Mouse (Mus musculus) left cerebral cortex, postnatal 25 days (tissue): ENCODE results near the gene Mpped2. TPM values are rescaled to one million over a fixed set of nuclear protein-coding genes. Genes with fewer than 3 reads are reported as not detected.

Experiments
- DNase-seq, 2 experiments: peaks; one replicate each; pipeline ENCODE4 v3.0.0; 2022; ENCODE audit warnings: low spot score in 2 of 2, mixed read lengths in 1 of 2
- intact Hi-C: fragments of 180-260 bp; cut with DNase I; formaldehyde crosslinking; loops from one replicate; pipeline ENCODE4 v1.15.1; 2025
- total RNA-seq, 2 experiments: library from RNA; stranded (reverse); gene quantifications; 2 replicates each; pipeline ENCODE4 v1.2.3; 2021

Gene Mpped2
- total RNA-seq, 2 experiments from 2014 or later, result 30.6 to 34.6 TPM

- intact Hi-C loops, result no loop called here
- DNase-seq, result no peak
Measured at GRCm38 (mm10) chr2:106735211-106735610, 42.1 kb downstream of the Mpped2 start.

DNA sequence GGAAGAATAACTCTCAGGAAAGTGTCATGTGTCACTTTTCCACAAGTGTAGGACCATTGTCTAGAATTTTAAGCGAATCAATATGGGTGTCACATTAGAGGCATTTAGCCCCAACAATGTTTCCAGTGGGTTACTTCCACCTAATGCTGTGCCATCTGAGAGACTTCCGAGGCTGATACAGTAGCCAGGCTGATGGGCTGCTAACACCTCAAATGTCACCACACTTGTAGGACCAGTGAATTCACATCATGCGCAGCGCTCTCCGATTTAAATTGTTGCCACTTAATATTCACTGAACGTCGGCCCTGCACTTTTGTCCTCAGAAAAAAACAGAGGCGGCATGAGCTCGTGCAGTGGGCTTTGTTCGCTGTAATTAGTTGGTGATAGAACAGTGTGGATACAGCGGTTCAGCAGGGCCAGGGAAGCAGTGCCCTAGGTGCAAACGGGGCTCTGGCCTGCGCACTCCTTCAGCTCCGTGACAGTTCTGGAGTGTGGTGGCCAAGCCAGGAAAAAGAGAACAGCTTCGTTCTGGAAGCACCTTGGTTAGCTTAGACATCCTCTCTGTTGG lies 42.8 kb downstream of the Mpped2 start:
- DNase-seq, result no peak
- intact Hi-C loops, result no loop called here

DNA sequence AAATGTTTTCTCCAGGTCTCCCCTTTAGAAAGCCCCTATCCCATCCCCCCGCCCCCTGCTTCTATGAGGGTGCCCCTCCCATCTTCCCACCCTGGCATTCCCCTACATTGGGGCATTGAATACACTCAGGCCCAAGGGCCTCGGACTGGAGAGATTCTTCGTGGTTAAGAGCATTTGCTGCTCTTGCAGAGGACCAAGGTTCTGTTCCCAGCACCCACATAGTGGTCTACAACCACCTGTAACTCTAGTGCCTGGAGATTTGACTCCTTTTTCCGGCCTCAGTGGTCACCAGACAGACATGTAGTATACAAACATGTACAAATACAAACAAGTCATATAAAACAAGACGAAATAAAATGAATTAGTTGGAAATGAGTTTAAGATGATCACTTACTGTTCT lies 45.9 kb downstream of the Mpped2 start:
- intact Hi-C loops, result no loop called here
- no peak for DNase-seq

GRCm38 (mm10) chr2:106744086-106744485 lies 51.0 kb downstream of the Mpped2 start:
- intact Hi-C loops, result no loop called here
- DNase-seq, result no peak

DNA sequence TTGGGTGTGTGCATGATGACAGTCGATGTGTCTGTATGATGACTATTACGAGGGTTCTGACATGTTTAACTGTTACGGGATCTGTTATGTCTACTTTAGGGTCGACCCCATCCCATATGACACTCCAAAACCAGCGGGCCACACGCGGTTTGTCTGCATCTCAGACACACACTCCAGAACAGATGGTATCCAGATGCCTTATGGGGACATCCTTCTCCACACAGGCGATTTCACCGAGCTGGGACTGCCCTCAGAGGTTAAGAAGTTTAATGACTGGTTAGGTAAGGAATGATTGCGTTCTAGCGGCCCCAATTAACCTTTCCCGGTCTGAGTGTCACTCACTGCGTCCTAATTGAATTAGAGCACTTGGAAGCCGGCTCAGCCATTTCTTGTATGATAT lies 51.5 kb downstream of the Mpped2 start:
- no peak for DNase-seq
- intact Hi-C loops, result no loop called here

GRCm38 (mm10) chr2:106745364-106745763 lies 52.3 kb downstream of the Mpped2 start:
- intact Hi-C loops, result no loop called here

GRCm38 (mm10) chr2:106746211-106746610 lies 53.1 kb downstream of the Mpped2 start:
- DNase-seq, result peak; percentile 44 to 78
- intact Hi-C loops, result no loop called here

More at GRCm38 (mm10) chr2:106745364-106745763, 52.3 kb downstream of the Mpped2 start:
- DNase-seq, result no peak

DNA sequence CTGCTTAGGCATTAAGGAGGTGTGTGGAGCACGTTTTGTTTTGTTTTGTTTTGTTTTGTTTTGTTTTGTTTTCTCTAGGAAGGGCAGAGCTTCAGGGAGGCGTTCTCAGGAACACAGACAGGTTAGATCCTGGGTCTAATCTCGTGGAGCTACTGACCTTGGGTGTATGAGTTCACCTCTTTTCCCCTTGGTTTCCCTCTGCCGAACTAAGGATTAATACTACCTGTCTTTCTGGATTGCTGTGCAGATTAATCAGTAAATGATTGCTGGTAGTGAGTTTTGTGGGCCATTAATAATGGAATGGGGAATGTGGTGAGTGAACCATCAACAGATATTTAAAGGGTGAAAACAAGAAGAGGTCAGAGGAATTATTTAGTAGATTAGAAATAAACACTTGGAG lies 53.8 kb downstream of the Mpped2 start:
- DNase-seq, result no peak
- intact Hi-C loops, result no loop called here

GRCm38 (mm10) chr2:106747342-106747741 lies 54.3 kb downstream of the Mpped2 start:
- intact Hi-C loops, result no loop called here
- DNase-seq, result peak in 1 of 2 experiments; percentile 31

- no peak for DNase-seq
- intact Hi-C loops, result no loop called here
Measured at GRCm38 (mm10) chr2:106750878-106751277, 57.8 kb downstream of the Mpped2 start.

DNA sequence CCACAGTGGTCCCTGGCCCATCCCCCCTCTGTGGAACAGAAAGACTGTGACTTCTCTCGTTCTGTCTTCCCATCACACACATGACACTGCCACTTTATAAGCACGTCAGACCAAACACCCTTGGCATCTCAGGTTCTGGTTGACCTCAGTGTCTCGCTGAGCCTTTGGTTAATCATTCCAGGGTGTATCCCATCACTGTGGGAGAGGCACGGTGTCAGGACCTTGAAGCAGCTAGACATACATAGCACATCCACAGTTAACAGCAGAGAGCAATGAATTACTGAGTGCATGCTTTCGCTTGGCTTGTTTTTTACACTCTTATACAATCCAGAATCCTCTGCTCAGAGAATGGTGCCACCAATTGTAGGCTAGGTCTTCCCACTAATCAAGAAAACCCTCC lies 60.6 kb downstream of the Mpped2 start:
- no peak for DNase-seq
- intact Hi-C loops, result no loop called here

DNA sequence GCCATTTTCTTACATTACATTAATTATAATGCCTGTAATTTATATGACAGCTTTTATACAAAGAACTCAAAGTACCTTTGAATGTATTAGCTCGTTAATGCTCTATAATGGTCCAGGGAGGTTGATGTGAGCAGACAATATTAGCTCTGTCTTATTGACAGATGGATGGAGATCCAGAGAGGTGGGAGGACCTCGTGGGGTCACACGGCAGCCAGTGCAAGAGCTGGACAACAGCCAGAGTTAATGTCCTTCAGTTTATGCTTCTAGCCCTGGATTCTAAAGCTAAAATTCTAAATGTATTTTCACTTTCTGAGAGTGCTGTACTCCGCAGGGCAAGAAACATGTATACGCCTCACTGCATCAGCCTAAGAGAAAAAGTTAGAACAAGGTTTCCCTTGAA lies 61.6 kb downstream of the Mpped2 start:
- no peak for DNase-seq
- intact Hi-C loops, result no loop called here

DNA sequence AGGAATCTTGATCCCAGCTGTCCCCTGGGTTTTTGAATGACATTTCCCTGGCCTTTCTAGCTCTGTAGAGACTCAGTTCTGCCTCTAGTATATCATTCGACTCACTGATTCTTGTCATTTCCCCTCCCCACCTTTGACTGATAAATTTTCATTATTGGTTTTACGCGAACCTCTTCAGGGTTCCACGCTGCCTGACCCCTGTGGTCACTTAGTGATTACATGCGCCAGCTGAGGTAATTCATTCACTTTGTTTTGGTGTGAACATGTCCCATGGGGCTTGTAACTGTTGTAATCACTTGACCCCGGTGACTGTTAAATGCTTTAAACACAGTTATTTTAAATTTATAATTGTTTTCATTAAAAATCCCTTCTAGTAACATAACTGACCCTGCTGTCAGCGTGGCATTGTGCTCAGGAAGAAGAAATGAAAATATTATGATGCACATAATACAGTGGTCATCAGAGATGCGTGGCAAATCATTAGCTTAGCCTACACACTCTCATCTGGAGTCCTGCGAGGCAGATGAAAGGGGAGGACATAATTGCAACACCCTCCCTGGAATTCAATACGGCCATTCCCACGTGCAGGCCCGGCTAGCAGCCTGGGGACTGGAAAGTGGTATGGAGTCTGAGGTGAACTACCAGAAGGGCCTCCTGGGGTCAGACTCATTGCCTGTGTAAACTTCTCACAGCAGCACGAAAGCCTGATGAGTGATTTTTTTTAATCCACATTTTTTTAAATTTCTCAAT lies 63.5 kb downstream of the Mpped2 start:
- DNase-seq, result no peak
- intact Hi-C loops, result no loop called here

DNA sequence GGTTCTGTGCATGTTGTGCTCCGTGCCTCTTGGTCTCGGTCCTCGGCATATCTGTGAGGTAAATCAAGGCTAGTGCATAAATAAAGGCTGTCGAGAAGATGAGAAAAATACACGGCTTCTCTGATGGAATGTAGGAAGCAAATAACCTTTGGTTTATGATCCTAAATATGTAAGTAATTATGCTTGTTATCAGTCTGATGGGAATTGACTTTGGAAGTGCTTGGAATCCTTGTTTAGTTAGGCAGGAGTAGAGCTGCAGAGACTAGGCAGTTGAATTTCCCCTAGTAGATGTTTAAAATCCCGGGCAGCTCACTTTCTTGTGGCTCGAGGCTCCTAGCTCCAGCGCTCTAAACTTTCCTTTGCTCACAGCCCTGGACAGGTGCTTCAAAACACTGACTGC lies 69.9 kb downstream of the Mpped2 start:
- no peak for DNase-seq
- intact Hi-C loops, result no loop called here

- intact Hi-C loops, result no loop called here
- no peak for DNase-seq
Measured at GRCm38 (mm10) chr2:106769236-106769635, 76.2 kb downstream of the Mpped2 start.

DNA sequence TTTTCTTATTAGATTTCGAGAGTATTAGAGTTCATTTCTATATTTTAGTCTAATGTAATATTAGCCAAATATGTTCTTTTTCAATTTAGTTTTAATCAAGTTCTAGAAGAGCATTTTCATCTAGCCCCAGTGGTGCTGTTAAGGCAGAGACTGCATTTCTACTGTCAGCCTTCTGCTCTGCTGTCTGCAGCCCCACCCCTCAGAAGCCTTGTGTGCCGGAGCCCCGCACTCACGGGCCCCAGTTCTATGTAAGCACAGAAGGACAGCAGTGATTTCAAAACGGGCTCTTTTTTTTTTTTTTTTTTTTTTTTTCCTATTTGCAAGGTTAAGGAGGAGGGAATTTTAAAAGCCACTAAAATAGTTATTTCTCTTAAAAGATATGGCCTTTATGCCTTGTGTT lies 79.6 kb downstream of the Mpped2 start:
- no peak for DNase-seq
- intact Hi-C loops, result no loop called here

- no peak for DNase-seq
- intact Hi-C loops, result no loop called here
Measured at GRCm38 (mm10) chr2:106774251-106775196, 81.5 kb downstream of the Mpped2 start.

DNA sequence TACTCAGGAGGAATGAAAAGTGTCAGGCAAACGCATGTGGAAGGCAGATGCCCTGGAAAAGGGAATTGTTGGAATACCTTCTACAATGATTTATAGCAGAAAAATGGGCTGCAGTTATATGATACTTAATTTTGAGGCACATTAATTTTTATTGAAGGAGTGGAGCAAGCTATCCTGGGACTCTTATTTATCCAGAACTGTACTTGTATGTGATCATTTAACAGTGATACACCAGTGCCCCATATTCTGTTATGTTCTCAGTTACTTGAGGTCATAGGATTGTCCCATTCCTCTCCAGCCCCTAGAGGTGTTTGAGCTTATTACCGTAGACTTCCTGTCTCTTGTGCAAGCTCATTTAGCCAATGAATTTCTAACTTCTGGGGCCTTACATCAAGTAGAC lies 82.9 kb downstream of the Mpped2 start:
- intact Hi-C loops, result no loop called here

DNA sequence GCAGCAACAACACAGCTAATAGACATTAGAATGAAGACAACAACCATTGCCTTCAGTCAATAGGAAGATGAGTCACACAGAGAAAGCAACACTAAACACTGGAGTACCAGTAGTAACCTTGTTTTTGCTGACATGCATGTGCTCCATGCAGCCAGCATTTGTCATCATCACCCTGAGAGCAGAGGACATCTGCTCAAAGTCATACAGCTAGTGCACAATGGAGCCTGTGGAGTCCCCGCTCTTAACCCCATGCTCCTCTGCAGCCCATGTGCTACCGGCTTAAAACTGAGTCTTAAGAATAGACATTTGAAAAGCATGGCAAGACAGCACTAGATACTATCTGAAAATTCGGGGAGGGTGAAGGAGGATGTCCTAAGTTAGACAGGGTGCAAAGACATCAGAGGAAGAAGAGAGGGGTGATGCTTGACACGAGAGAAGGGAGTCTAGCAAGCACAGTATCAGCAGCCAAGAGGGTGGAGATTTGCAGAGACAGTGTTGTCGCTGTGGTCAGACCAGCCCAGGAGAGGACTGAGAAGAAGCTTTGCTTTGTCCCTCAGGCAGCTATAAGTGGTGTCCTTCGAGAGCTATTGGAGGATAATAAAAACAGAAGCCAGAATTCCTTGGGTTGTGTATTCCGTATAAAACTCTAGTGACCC lies 85.9 kb downstream of the Mpped2 start:
- intact Hi-C loops, result no loop called here
- no peak for DNase-seq

More for the DNA sequence above, 82.9 kb downstream of the Mpped2 start:
- DNase-seq, result no peak
